Mouse (Mus musculus) forebrain, embryonic 13.5 days (tissue): ENCODE results near the gene Nlrp6. TPM values are rescaled to one million over a fixed set of nuclear protein-coding genes. Genes with fewer than 3 reads are reported as not detected.

Experiments used
- polyA plus RNA-seq: library from polyadenylated mRNA; unstranded; fragments of >200 nt; fragmentation: Nextera tagmentation; extraction: Ambion mirVana; gene quantifications from 2 replicates; pipeline ENCODE4 v1.2.1, GENCODE M21; 2015

Gene Nlrp6
- polyA plus RNA-seq, 1 experiment from 2014 or later = 0.22 TPM

Other genes with a start within 250 kb of the Nlrp6 start
- not detected in 2 replicates for gene Olfr45, start 239.0 kb upstream of the Nlrp6 start, polyA plus RNA-seq
- not detected in 2 replicates for gene Olfr541, start 223.6 kb upstream of the Nlrp6 start, polyA plus RNA-seq
- not detected in 2 replicates for gene Cyp2e1, start 157.2 kb upstream of the Nlrp6 start, polyA plus RNA-seq
- 0.28 TPM in 1 of 2 replicates, not detected in the other for gene Syce1, start 133.1 kb upstream of the Nlrp6 start, polyA plus RNA-seq
- gene Zfp941, start 98.7 kb upstream of the Nlrp6 start, polyA plus RNA-seq = 8.7 and 10.6 TPM in 2 replicates
- gene Urah, start 85.9 kb upstream of the Nlrp6 start, polyA plus RNA-seq = not detected in 2 replicates
- not detected in 2 replicates for gene Scgb1c1, start 75.4 kb upstream of the Nlrp6 start, polyA plus RNA-seq
- not detected in 2 replicates for gene Odf3, start 73.1 kb upstream of the Nlrp6 start, polyA plus RNA-seq
- not detected in 2 replicates for gene Gm45785, start 64.6 kb upstream of the Nlrp6 start, polyA plus RNA-seq
- 65.7 and 80.4 TPM in 2 replicates for gene Ric8a, start 63.9 kb upstream of the Nlrp6 start, polyA plus RNA-seq
- gene Bet1l, start 63.3 kb upstream of the Nlrp6 start, polyA plus RNA-seq = 34.6 and 38.7 TPM in 2 replicates
- 310 and 318 TPM in 2 replicates for gene Psmd13, start 38.9 kb upstream of the Nlrp6 start, polyA plus RNA-seq
- gene Sirt3, start 38.6 kb upstream of the Nlrp6 start, polyA plus RNA-seq = 29.4 and 31.0 TPM in 2 replicates
- gene Cox8b, start 20.5 kb upstream of the Nlrp6 start, polyA plus RNA-seq = not detected in 2 replicates
- gene Pgghg, start 20.5 kb downstream of the Nlrp6 start, polyA plus RNA-seq = 8.2 and 9.4 TPM in 2 replicates
- 0.45 and 0.64 TPM in 2 replicates for gene Ifitm5, start 29.4 kb downstream of the Nlrp6 start, polyA plus RNA-seq
- gene Gm45717, start 35.0 kb downstream of the Nlrp6 start, polyA plus RNA-seq = not detected in 2 replicates
- 147 and 153 TPM in 2 replicates for gene Ifitm2, start 35.1 kb downstream of the Nlrp6 start, polyA plus RNA-seq
- gene Ifitm1, start 46.3 kb downstream of the Nlrp6 start, polyA plus RNA-seq = 2.7 and 4.8 TPM in 2 replicates
- gene Ifitm3, start 89.9 kb downstream of the Nlrp6 start, polyA plus RNA-seq = 12.7 and 18.1 TPM in 2 replicates
- gene Ifitm6, start 97.0 kb downstream of the Nlrp6 start, polyA plus RNA-seq = not detected in 2 replicates
- gene Gm17387, start 108.2 kb downstream of the Nlrp6 start, polyA plus RNA-seq = not detected in 2 replicates
- gene B4galnt4, start 140.2 kb downstream of the Nlrp6 start, polyA plus RNA-seq = 33.0 and 34.7 TPM in 2 replicates
- gene Pkp3, start 157.3 kb downstream of the Nlrp6 start, polyA plus RNA-seq = 0.25 TPM in 1 of 2 replicates, not detected in the other
- gene Sigirr, start 179.7 kb downstream of the Nlrp6 start, polyA plus RNA-seq = 1.5 and 1.7 TPM in 2 replicates
- 0.13 TPM in 1 of 2 replicates, not detected in the other for gene Ano9, start 196.9 kb downstream of the Nlrp6 start, polyA plus RNA-seq
- gene Ptdss2, start 201.5 kb downstream of the Nlrp6 start, polyA plus RNA-seq = 61.1 and 69.5 TPM in 2 replicates